11 mouse cellular contexts compared by ENCODE assay signal in the genomic region with DNA sequence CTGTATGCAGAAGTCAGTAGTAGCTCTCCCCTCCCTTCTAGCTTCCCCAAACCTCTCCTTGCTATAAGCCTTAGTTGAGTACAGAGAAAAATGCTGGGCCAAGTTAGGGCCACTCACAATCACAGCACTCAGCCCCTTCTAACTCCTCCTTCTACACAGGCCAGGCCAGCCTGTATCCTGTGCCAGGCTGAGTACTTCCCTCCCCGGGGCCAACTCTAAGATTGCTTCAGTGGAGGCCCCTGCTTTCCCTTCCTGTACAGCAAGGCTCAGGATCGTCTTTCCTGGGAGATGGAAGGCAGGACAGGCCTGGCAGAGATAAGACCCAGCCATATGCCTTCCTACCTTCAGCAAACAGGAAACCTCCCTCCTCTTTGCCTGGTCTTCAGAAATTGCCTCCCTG. TPM values are rescaled to one million over a fixed set of nuclear protein-coding genes. Genes with fewer than 3 reads are reported as not detected.
DNase-seq lines count a peak whose midpoint lies in the region; ATAC-seq and TF ChIP-seq lines count a peak whose summit lies in the region.
"Had no signal": no experiment of that assay in that cellular context is flagged by ENCODE, and none has a peak within 500 bp of the region (broad histone marks: within the 10 kb centered on the region; RNA-seq: fewer than 3 reads in every experiment).

No protein-coding gene starts in this region.

- H3K27me3 ChIP-seq in hindbrain, embryonic 14.5 days (ENCODE audit: control insufficient read depth, insufficient read depth, low read length), result no peaks in the 10 kb centered on the region
- H3K27me3 ChIP-seq in lung, embryonic 16.5 days (ENCODE audit: control insufficient read depth, insufficient read depth, low read depth, low read length), result no peaks in the 10 kb centered on the region

- H3K9ac ChIP-seq in hindbrain, embryonic 14.5 days, result no peak overlapping the region
- H3K9ac ChIP-seq in lung, embryonic 16.5 days (ENCODE audit: low read length), result no peak overlapping the region

- ATAC-seq in hindbrain, embryonic 14.5 days (ENCODE audit: low FRiP score), result peak; percentile 47; the same call in 1 of the 2 replicates
- ATAC-seq in lung, embryonic 16.5 days (ENCODE audit: low read depth), result peak; percentile 90
- ATAC-seq: CD4-positive, CD25-positive, alpha-beta regulatory T cell, adult 4 months had no signal

- H3K27ac ChIP-seq in bone marrow macrophage, adult 2 months (ENCODE audit: insufficient read depth, low read depth, low read length), result peak overlapping the region; percentile 19; the same call in 1 of the 2 replicates
- H3K27ac ChIP-seq in hindbrain, embryonic 14.5 days, result no peak overlapping the region
- H3K27ac ChIP-seq in lung, embryonic 16.5 days (ENCODE audit: low read length), result peak overlapping the region; percentile 89

- no peak for TF ChIP-seq POLR2A in bone marrow macrophage, adult 2 months (IDR thresholded peaks at IDR 0.05; ENCODE audit: borderline replicate concordance, low read depth, low read length)

- H3K4me1 ChIP-seq in bone marrow macrophage, adult 2 months (ENCODE audit: control insufficient read depth, insufficient read depth, low read length), result peaks cover 21% of the 10 kb centered on the region
- H3K4me1 ChIP-seq in hindbrain, embryonic 14.5 days (replicated peaks; ENCODE audit: control insufficient read depth, insufficient read depth, low read length), result no peaks in the 10 kb centered on the region
- H3K4me1 ChIP-seq in lung, embryonic 16.5 days (replicated peaks; ENCODE audit: control insufficient read depth, insufficient read depth, low read length), result peaks cover 12% of the 10 kb centered on the region

- DNase-seq in heart, adult 18-20 months, result peak; percentile 27 to 34
- no peak for DNase-seq in heart, postnatal 25 days (ENCODE audit: low spot score)
- DNase-seq in hindbrain, embryonic 14.5 days (ENCODE audit: low spot score), result no peak
- no peak for DNase-seq in frontal cortex, postnatal 14 days (ENCODE audit: low spot score in 2 of 2)
- DNase-seq in urinary bladder, adult 2 months (ENCODE audit: low spot score), result no peak
- no peak for DNase-seq in left cerebral cortex, postnatal 36 days (ENCODE audit: low spot score in 2 of 2)
- DNase-seq: adrenal gland, adult 8-10 months; layer of hippocampus, adult 9-11 months had no signal

- intact Hi-C loops in heart, postnatal 25 days (cut with DNase I), result loop anchor here (2.0 to 5.0 kb wide), 2 partner anchors 15 to 51 kb away; partner anchors contain the start of gene Hsd11b2
- intact Hi-C loops in left cerebral cortex, postnatal 36 days (cut with DNase I), result loop anchor here (2.0 kb wide), 1 partner anchor 21 kb away; no protein-coding TSS in a partner anchor

- WGBS in hindbrain, embryonic 14.5 days, result 63% methylated on average over 2 of the region's 2 CpGs
- 7% methylated on average over 2 of the region's 2 CpGs for WGBS in lung, embryonic 16.5 days

- H3K4me3 ChIP-seq in bone marrow macrophage, adult 2 months (ENCODE audit: insufficient read depth, low read length), result no peak overlapping the region
- no peak overlapping the region for H3K4me3 ChIP-seq in hindbrain, embryonic 14.5 days (replicated peaks; ENCODE audit: low read length)
- no peak overlapping the region for H3K4me3 ChIP-seq in lung, embryonic 16.5 days (ENCODE audit: low read length)

- peaks cover 62% of the 10 kb centered on the region for H3K36me3 ChIP-seq in hindbrain, embryonic 14.5 days (replicated peaks; ENCODE audit: control insufficient read depth, insufficient read depth)
- H3K36me3 ChIP-seq in lung, embryonic 16.5 days (ENCODE audit: control insufficient read depth, insufficient read depth, low read length), result peaks cover 10% of the 10 kb centered on the region; the same call in 1 of the 2 replicates

- no peak overlapping the region for H3K4me2 ChIP-seq in hindbrain, embryonic 14.5 days (replicated peaks)
- H3K4me2 ChIP-seq in lung, embryonic 16.5 days (ENCODE audit: low read depth, low read length), result no peak overlapping the region

- H3K9me3 ChIP-seq in hindbrain, embryonic 14.5 days (ENCODE audit: control insufficient read depth, low read length), result no peaks in the 10 kb centered on the region
- H3K9me3 ChIP-seq in lung, embryonic 16.5 days (ENCODE audit: control insufficient read depth, low read length), result no peaks in the 10 kb centered on the region

- TF ChIP-seq CTCF in bone marrow macrophage, adult 2 months (IDR thresholded peaks at IDR 0.05; ENCODE audit: low read depth, low read length), result no peak

RNA-seq across cellular contexts. Expression of gene Hsd11b2, which starts 14.9 kb away (rescaled TPM):
- under 1 TPM; 0.21 to 0.22 TPM for total RNA-seq in heart, adult 18-20 months (2021)
- total RNA-seq in heart, postnatal 25 days (2021), result under 1 TPM; 0.13 to 0.36 TPM
- not detected in 2 replicates for polyA plus RNA-seq in bone marrow macrophage, adult 2 months (2012; ENCODE audit: insufficient read depth, insufficient read length, missing spikeins)
- 6.1 and 7.0 TPM in 2 replicates for polyA plus RNA-seq in hindbrain, embryonic 14.5 days (2014; fragmentation: Nextera tagmentation; extraction: Ambion mirVana)
- polyA plus RNA-seq in lung, embryonic 16.5 days (2015; fragmentation: Nextera tagmentation; extraction: Ambion mirVana), result 1.6 and 2.2 TPM in 2 replicates
- 0.49 and 0.52 TPM in 2 replicates for polyA plus RNA-seq in urinary bladder, adult 2 months (2012; rRNA removed)
- total RNA-seq in left cerebral cortex, postnatal 36 days (2021), result under 1 TPM in 1 of 2 experiments, not detected in 1; 0.20 TPM
- polyA plus RNA-seq: CD4-positive, CD25-positive, alpha-beta regulatory T cell, adult 4 months had no signal

RNA-seq across cellular contexts. Expression of gene Atp6v0d1, which starts 32.4 kb away (rescaled TPM):
- 10 to 100 TPM; 50.4 to 53.2 TPM for total RNA-seq in heart, adult 18-20 months (2021)
- 10 to 100 TPM; 45.7 to 53.2 TPM for total RNA-seq in heart, postnatal 25 days (2021)
- 177 and 186 TPM in 2 replicates for polyA plus RNA-seq in bone marrow macrophage, adult 2 months (2012; ENCODE audit: insufficient read depth, insufficient read length, missing spikeins)
- 231 and 245 TPM in 2 replicates for polyA plus RNA-seq in hindbrain, embryonic 14.5 days (2014; fragmentation: Nextera tagmentation; extraction: Ambion mirVana)
- polyA plus RNA-seq in lung, embryonic 16.5 days (2015; fragmentation: Nextera tagmentation; extraction: Ambion mirVana), result 87.3 and 93.0 TPM in 2 replicates
- 144 and 148 TPM in 2 replicates for polyA plus RNA-seq in urinary bladder, adult 2 months (2012; rRNA removed)
- total RNA-seq in left cerebral cortex, postnatal 36 days (2021), result 100 to 1,000 TPM; 305 to 349 TPM

RNA-seq across cellular contexts. Expression of gene Zdhhc1, which starts 36.7 kb away (rescaled TPM):
- total RNA-seq in heart, adult 18-20 months (2021), result 10 to 100 TPM; 12.5 to 14.2 TPM
- total RNA-seq in heart, postnatal 25 days (2021), result 10 to 100 TPM; 12.8 to 13.6 TPM
- polyA plus RNA-seq in bone marrow macrophage, adult 2 months (2012; ENCODE audit: insufficient read depth, insufficient read length, missing spikeins), result 16.0 and 16.3 TPM in 2 replicates
- 32.7 and 33.1 TPM in 2 replicates for polyA plus RNA-seq in hindbrain, embryonic 14.5 days (2014; fragmentation: Nextera tagmentation; extraction: Ambion mirVana)
- polyA plus RNA-seq in lung, embryonic 16.5 days (2015; fragmentation: Nextera tagmentation; extraction: Ambion mirVana), result 48.3 and 48.4 TPM in 2 replicates
- 56.7 and 64.7 TPM in 2 replicates for polyA plus RNA-seq in urinary bladder, adult 2 months (2012; rRNA removed)
- 10 to 100 TPM; 33.2 to 45.3 TPM for total RNA-seq in left cerebral cortex, postnatal 36 days (2021)

Comparison
In these comparisons a context has a peak if more than half of its experiments do, and no peak if none do; other contexts are left out.
1. DNase-seq: peak in heart, adult 18-20 months (2 of 2); none in heart, postnatal 25 days (single experiment), hindbrain, embryonic 14.5 days (single experiment), frontal cortex, postnatal 14 days (0 of 2), urinary bladder, adult 2 months (single experiment) and left cerebral cortex, postnatal 36 days (0 of 2).